Mouse (Mus musculus) T-helper 17 cell (primary cell): ENCODE measurements at regions not wholly inside any gene's neighbourhood (a gene's known extent, or its start where the extent isn't known, plus 50 kb on each side); places are given as distances from the start of the nearest gene placed in this dataset.

Experiments
- in situ Hi-C, 2 experiments: fragments of 300-600 bp; cut with MboI, MseI; formaldehyde crosslinking; loops; 1 replicate in 1 of 2; 2 replicates in 1 of 2; pipeline ENCODE4 v1.15.1; 2025; ENCODE audit warnings: high pct_unique_total_duplicates in 2 of 2

DNA sequence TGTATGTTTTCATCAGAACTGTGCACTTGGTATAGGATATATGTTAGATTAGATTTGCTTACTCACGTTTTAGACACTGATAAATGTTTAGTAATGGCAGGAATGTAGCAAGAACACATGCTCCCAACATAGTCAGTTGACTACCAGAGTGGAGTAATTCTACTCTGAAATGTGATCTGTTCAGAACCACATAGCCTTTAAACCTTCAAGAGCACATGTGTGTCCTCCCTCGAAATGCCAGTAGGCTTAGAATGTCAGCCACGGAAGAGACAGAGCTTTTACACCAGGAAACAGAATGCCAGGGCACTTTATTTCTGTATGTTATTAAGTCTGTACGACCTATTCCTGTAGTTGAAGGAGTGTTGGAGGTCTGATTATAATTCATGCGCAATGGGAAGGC is 51.3 kb upstream of the Cd28 start:
- in situ Hi-C loops: no loop called here

DNA sequence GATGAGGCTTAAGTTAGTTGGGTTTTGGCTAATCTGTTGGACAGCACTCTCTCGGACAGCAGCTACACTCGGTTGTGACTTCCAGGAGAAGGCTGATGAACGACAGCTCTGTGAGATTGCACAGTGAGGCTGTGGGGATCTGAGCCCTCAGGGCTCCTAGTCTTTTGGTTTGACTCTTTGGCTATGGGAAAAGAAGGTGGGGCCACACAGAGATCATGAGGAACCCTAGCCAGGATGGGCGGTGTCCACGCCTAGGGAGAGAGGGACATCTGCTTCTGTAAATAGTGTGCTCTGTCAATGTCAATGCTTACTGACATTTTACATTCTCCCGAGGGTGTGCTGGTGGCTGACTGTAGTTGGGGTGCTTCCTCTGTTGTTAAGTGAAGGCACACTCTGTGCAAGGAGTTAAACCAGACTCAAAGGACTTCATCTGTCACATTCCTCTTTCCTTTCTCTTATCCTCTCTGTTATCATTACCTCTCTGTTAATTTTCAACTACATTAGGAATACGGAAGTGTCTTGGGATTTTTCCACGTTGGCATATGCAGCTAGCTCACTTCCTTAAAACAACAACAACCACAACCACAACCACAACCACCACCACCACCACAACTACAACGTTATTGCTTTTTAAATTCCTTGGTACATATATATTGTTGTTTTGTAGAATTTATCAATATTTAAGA is 54.2 kb upstream of the Cd28 start:
- in situ Hi-C loops: no loop called here

DNA sequence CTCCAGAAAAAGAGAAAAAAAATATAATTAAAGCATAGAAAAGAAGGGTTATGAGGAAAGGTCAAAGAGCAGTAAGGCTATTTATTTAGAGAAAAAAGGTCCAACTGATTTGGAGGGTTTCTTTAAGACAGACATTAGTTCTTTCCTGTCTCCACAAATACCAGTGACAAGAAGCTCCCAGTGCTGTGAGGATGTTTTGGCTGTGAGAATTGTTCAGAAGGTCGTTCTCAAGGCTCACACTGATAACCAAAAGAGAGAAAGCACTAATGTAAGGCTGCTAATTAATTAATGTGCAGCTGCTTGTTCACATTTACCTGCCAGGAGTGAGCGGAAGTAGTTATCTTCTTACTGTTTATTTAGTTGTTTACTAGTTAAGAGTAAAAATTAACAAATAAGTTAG is 54.7 kb upstream of the Cd28 start:
- in situ Hi-C loops: no loop called here

DNA sequence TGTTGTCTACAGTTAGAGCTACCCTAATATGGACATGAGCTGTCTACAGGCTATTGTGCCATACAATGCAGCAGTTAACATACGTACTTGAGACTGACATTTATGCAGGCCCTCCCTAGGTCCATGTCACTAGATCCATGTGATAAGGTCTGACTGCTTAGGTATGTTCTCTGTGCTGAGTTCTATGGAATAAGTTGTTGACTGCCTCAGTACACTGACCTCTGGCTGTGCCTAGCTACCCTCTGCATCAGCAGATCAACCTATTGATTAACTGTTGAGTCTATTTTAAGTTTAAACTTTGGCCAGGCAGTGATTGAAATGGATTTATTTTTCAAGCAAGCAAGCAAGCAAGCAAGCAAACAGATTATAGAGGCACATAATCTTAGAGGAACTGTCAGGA is 57.0 kb upstream of the Cd28 start:
- in situ Hi-C loops: no loop called here

DNA sequence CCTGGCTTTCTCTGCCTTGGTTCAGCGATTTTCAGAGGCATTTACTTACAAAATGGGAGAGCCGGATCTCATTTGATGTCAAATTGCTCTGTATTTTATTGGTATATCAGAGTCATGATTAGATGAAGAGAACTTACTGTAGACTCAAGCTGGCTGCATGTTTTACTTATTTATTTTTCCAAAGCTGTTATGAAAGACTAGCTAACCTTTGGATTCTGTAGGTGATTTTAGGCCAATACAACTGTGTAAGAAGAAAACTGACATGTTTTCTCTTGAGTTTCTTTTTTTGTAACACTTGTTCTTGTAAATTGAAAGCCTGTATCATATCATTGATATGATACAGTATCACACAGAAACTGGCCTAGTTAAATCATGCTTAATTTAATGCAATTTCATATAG is 57.6 kb upstream of the Cd28 start:
- in situ Hi-C loops: no loop called here

DNA sequence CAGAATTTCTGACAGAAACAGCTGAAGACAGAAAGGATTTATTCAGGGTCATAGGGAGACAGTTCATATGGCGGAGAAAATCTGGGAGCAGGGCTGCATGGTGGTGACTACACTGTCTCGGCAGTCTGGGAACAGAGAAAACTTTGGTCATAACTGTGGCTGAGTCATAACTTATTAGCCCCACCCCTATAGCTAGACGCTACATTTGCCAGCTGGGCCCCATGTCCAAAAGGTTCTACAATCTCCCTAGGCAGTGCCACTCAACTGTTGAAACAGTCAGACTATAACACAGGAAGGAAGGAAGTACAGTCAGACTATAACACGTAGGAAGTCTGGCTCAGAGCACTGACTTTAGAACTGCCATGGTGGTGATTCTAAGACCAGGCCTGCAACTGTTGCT is 58.2 kb upstream of the Cd28 start:
- in situ Hi-C loops: no loop called here

DNA sequence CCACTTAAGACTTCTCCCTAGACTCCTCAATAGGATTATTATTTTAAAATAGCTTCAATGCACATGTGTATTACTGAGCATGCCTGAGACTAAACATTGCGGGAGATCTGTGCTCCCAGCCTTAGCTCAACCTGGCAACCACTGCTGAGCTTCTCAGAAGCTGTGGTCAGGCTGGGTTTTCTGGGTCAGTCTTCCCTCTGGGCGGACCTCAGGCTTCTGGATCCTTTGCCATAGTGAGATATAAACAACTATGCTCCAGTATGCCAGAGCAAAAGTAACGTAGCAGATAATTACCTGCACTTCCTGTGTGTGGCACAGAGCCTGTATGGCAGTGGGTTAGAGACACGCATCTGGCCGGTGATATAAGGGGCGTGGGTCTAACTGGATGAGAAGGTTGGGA is 59.1 kb upstream of the Cd28 start:
- in situ Hi-C loops: no loop called here

DNA sequence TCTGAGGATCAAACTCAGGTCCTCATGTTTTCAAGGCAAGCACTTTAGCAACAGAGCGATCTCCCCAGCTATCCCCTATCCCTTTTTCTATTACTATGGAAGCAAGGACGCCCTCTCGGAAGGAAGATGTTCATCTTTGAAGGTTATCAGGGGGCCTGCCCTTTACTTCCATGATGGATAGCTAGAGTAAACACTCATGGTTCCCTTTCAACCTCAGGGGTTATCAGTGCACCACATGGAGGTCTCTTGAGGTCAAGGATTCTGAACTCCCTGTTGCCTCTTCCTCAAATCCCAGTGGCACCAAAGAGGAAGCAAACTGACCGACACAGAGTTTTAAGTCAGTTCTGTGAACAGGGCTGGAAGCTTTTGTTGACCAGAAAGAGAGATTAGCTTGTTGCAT is 59.6 kb upstream of the Cd28 start:
- in situ Hi-C loops: no loop called here

DNA sequence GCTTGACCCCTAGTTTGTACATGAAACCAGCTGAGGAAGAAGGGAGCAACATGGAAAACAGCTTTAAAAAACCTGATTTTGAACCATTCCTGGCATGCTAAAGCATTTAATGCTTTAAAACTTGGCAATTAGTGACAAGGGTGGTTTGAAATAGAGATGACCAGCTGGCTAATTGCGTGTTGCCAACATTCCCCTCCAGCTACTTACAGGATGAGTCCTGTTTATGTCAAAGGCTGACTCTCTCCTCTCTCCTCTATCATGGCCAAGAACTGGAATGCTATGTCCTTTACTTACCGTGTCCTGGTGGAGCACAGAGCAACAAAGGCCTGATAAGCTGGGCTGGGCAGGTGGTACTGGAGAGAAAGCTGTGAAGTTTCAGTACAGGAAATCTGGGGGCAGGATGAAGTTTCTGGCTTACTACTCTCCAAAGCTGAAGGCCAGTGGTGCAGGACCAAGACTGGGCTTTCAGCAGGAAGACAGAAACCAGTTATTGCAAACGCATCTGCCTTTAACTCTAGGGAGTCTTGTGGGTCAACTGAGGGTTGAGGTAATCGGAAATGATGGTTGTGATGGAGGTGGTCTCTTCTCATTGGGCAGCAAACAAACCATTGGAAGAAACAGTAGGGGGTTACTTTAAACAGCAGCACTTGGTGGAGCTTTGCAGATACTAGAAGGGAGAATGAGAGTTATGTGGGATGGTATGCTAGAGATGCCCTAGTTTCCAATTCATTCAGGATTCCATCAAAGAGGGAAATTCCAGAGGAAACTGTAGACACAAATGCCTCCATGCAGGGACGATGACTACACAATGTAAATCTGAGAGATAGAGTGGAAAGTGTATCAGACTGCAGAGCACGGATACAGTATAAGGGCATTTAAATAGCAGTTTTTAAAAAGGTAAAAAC is 60.7 kb upstream of the Cd28 start:
- in situ Hi-C loops: no loop called here

DNA sequence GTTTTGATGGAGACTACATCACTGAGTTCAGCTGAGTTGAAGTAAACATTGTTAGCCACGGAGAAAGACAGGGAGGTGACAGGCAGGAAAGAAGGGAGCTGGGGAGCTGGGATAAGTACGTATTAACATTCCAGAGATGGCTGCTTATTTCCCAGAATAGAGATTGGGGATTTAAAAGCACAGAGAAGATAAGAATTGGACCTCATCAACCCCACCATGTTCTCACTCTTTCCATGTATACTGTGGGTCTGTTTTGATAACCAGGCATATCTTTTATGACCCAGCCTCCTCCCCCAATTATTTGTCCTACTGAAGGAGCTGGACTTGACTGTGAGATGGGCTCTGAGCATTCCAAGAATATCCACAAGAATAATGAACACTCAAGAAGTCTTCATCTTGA is 61.4 kb upstream of the Cd28 start:
- in situ Hi-C loops: no loop called here

DNA sequence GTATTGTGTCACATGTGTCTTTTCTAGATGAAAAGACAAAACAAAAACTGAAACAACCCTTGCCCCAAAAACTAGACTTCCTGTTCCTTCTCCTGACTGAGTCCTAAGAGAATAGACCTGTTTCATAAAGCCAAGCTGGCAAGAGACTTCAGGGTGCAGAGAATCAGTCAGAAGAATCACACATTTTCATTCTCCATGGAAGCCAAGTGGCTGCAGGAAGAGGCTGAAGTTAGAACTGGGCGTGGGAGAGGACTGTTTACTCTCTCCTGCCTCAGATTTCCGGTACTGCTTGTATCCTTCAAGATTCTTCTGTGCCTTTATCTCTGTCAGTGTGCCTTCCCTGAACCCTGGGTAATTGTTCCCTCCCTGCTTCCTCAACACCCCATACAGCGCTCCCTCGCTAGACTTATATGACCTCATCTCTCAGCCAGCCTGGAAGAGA is 64.0 kb upstream of the Cd28 start:
- in situ Hi-C loops: no loop called here

DNA sequence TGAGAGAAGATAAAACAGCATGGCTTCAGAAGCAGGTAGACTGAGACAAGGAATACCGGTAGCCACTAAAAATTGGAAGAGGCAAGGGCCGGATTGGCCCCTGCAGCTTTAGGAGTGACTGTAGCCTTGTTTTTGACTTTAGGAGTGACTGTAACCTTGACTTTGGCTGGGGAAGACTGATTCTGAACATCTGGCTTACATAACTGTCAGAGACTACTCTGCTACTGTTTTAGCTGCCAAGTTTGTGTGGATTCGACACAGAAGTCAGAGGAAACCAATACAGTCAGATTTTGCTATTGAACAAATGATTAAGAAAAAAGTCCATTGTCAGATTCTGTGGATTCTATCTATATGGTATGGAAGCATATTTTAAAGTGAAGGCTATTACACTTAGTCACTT is 66.4 kb upstream of the Cd28 start:
- in situ Hi-C loops: no loop called here

DNA sequence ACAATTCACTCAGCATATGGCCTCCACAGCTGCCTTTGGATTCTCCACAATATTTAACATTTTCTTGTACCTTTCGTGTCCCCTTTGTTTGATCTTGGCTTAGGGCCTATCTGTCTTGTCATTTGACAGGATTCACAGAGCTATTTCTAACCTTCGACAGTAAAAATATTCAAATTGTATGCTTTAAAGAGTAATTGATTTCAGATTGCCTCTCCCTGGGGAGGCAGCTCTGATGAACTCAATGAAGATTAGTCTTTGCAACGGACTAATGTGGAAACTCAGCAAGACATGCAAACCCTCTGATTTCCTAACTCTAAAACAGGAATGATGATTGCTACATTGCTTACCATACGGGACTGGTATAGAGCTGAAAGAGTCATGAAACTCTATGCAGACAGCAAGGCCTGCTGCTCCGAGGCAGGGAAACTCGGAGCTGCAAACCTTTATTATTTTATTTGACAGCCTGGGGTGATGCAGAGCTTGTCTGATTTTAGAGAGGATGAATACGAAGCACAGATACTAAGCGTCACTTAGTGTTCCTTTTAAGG is 67.2 kb upstream of the Cd28 start:
- in situ Hi-C loops: no loop called here

DNA sequence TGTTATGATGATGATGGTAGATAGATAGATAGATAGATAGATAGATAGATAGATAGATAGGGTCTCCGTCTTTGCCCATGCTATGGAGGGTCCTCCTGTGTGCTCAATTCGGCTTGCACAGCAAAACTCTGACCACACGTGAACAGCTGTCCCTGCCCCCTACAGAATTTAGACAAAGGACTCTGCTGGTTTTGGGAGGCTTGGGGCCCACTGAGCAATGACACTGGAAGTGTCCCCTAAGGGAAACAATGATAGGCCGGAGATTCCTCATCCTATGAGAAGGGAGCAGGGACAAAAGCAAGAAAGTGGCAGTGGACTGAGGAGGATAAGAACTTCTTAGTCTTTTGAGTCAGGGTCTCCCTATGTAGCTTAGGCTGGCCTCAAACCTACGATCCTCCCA is 69.8 kb upstream of the Cd28 start:
- in situ Hi-C loops: no loop called here

DNA sequence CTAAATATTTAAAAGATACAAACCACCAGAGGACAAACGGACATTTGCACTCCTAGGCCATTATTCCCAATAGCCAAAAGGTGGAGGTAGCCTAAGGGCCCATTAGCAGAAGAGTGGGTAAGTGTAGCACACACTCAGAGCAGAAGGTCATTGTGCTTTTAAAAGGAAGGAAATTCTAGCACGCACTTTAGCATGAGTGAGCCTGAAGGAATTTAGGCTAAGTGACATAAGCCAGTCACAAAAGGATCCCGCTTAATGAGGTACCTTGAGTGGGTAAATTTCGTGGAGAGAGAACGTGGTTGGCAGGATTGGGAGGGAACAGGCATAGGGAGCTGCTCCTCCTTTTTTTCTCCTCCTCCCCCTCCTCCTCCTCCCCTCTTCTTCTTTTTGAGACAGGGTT is 70.4 kb upstream of the Cd28 start:
- in situ Hi-C loops: no loop called here

DNA sequence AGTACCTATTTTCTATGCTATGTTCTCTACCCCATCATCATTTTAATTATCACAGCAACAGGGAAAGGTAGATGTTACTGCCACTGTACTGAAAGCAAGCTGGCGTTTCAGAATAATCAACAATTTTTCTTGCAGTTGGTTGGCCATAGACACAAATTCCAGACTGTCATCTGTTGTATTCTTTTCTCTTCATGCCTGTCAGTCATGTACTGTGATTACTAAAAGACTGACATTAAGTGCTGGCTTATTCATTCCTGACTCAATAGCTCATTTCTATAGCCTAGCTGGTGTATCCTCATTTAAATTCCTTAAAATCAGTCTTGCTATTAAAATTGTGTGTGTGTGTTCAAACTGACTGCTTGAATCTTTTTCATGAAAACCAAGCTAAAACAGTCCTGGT is 71.4 kb upstream of the Cd28 start:
- in situ Hi-C loops: no loop called here

DNA sequence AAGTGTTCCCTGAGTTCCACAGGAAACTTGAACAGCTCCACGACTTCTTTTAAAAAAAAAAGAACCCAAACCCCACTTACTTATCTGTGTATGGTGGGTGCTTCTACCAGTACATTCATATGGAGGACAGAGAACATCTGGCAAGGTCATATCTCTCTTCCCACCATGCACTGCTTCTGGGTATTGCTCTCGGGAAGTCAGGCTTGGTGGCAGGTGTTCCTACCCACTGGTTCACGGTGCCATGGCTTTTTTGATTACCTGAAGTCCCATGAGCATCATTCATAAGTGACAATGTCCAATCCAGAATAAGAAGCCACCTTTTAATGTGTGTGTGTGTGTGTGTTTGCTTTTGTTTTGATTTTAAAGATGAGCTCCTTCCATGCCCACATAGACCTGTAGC is 73.8 kb upstream of the Cd28 start:
- in situ Hi-C loops: no loop called here

DNA sequence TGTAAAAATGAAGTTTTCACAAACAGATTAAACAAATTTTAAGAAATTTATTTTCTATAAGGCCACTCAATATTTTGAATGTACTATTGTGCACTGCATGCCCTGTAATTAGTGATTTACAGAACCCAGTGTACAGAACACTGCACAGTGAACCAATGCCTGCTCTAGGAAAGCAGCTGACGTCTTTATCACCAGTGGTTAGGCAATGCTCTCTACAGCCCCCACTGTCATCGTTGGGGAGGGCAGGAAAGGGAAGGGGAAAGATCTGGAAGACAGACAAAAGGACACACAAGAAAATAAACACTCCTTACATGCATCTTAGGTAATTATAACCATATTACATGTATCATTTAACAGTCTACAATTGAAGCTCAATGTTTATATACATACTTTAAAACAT is 74.4 kb upstream of the Cd28 start:
- in situ Hi-C loops: no loop called here

DNA sequence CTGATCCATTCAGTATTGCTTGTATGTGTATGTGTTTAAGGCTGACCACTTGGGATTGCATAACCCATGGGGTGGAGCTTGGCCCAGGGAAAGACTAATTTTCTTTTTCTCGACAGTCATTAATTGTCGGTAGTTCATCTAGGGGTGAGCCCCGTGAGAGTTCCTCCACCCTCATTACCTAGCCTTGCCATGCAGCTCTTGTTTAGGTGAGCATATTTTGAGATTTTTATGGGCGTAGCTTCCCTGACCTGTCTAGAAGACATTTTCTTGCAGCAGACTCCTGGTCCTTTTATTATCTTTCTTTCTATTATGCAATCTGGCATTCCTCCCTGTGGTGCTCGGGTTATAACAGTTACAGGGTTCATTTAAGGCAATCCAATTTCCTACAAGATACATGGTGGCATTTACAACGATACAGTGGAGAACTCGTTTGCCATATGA is 74.4 kb upstream of the Raph1 start:
- in situ Hi-C loops: no loop called here

DNA sequence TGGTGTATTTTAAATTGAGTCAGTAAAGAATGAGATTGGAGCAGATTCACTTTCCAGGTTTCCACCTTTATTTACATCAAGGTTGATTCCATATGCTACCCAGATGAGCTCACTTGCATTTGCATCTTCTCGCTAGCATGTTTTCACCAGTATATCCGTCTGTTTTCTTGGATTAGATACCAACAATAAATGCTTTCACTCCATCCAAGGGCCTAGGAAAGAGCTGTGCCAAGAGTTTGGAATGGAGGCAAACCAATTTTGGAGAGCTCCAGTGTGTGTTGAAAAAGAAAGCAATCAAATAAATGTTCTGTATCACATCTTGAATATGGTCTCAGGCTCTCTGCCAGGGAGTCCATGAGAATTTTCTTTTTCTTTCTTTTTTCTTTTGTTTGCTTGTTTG is 72.6 kb upstream of the Raph1 start:
- in situ Hi-C loops: no loop called here

DNA sequence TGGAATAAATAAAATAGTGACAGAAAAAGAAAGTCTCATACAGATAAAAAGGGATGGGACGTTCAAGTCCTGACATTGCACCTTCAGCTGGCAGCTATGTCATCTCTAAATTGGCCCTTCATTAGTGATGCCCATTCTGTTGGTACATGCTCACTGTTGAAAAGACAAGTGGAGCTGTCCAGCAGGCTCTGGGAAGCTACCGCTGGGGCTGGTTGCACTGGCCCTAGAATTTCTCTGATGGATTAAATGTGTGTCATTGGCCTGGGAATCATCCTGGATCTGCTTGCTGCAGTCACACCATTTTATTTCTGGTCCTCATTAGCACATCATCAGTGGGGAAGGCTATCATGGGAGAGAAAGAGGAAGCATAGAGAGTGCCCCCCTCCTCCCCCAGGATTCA is 72.2 kb upstream of the Raph1 start:
- in situ Hi-C loops: no loop called here

DNA sequence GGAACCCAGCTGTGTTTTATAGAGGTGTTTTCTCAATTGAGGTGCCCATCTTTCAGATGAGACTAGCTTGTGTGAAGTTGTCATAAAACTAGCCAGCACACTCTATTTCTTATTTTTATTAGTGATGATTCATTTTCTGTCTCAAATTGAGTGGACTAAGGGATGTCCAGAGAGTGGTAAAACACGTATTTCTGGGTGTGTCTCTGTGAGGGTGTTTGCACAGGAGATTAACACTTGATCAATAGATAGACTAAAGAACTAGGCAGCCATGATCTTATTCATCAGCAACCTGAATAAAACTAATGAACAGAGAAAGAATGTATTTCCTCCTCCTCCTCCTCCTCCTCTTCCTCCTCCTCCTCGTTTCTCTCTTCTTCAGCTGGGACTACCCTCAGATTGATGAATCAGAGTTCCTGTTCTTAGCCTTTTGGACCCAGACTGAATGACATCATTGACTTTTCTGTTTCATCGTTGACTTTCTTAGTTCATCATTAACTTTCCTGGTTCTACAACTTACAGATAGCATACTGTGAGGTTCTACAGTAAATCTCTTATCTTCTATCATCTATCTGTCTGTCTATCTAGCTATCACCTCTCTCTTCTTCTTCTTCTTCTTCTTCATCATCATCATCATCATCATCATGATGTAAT is 70.0 kb upstream of the Raph1 start:
- in situ Hi-C loops: no loop called here
